Mouse (Mus musculus) myocyte (in vitro differentiated cells): Measurements from ENCODE around the gene Hrct1.

Source experiments
- MAX ChIP-seq: IDR thresholded peaks from one replicate; pipeline ENCODE4 v1.6.1; 2011; ENCODE audit warnings: low read depth, mild to moderate bottlenecking, control low read depth
- MYOD1 ChIP-seq, 3 experiments: IDR thresholded peaks; one replicate each; pipeline ENCODE4 v1.6.1; 2011; ENCODE audit warnings: control low read depth in 2 of 3, low read depth in 2 of 3, mild to moderate bottlenecking in 2 of 3, moderate library complexity in 1 of 3; ENCODE audit not compliant: insufficient read length in 2 of 3, control insufficient read depth in 1 of 3
- MYOG ChIP-seq, 3 experiments: IDR thresholded peaks; one replicate each; pipeline ENCODE4 v1.6.1; 2011; ENCODE audit warnings: control low read depth in 2 of 3, low read depth in 2 of 3, mild to moderate bottlenecking in 2 of 3; ENCODE audit not compliant: insufficient read length in 2 of 3, control insufficient read depth in 1 of 3, insufficient read depth in 1 of 3
- POLR2A ChIP-seq: IDR thresholded peaks from one replicate; pipeline ENCODE4 v1.6.1; 2011; ENCODE audit warnings: low read depth, mild to moderate bottlenecking, control low read depth, moderate library complexity; ENCODE audit not compliant: insufficient read length
- POLR2AphosphoS2 ChIP-seq: IDR thresholded peaks from one replicate; pipeline ENCODE4 v1.6.1; 2011; ENCODE audit warnings: low read depth, control low read depth; ENCODE audit not compliant: insufficient read length
- USF1 ChIP-seq: IDR thresholded peaks from one replicate; pipeline ENCODE4 v1.6.1; 2011; ENCODE audit warnings: low read depth, mild to moderate bottlenecking, control low read depth, moderate library complexity

DNA sequence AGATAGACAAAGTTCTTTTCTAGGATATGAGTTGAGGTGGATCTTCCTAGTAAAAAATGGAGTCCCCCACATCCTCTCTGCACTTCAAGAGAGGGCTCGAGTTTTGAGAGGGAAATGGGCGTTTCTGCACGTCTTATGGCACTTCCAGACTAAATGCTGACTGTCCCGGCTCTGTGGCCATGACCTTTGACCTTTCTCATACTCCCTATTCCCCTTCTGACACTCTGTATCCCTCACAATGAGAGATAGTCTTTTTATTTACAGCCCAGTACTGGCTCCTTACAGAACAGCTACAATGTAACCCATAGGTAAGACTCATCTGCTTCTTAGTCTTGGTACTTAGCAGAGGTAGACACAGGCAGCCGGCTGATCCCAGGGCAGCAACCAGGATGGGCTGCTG is 14.5 kb downstream of the Hrct1 start:
- TF ChIP-seq POLR2A (no peak), POLR2AphosphoS2 (no peak), MYOD1 (IDR thresholded peaks at IDR 0.05; ENCODE audit: control insufficient read depth in 1 of 3, insufficient read length in 2 of 3, low read depth in 2 of 3) (no peak), USF1 (no peak), MAX (no peak), MYOG (IDR thresholded peaks at IDR 0.05; ENCODE audit: control insufficient read depth in 1 of 3, insufficient read depth in 1 of 3, insufficient read length in 2 of 3, low read depth in 2 of 3) (no peak)
